Mouse (Mus musculus) C2C12 (cell line): ENCODE data around the gene Pkd2.

Experiments
- CEBPB ChIP-seq: IDR thresholded peaks from one replicate; pipeline ENCODE4 v1.6.1; 2011; ENCODE audit warnings: low read depth, mild to moderate bottlenecking, control low read depth, moderate library complexity
- CTCF ChIP-seq: IDR thresholded peaks from one replicate; pipeline ENCODE4 v1.5.1; 2011; ENCODE audit not compliant: control insufficient read depth, insufficient read depth, insufficient read length
- FOSL1 ChIP-seq: IDR thresholded peaks from one replicate; pipeline ENCODE4 v1.8.0; 2011; ENCODE audit warnings: mild to moderate bottlenecking, low read length; ENCODE audit not compliant: poor library complexity, insufficient read depth, severe bottlenecking
- MAX ChIP-seq: IDR thresholded peaks from one replicate; pipeline ENCODE4 v1.6.1; 2011; ENCODE audit warnings: mild to moderate bottlenecking, control low read depth
- MYOD1 ChIP-seq: IDR thresholded peaks from one replicate; pipeline ENCODE4 v1.6.1; 2011; ENCODE audit warnings: low read depth; ENCODE audit not compliant: control insufficient read depth, insufficient read length
- MYOG ChIP-seq: IDR thresholded peaks from one replicate; pipeline ENCODE4 v1.6.1; 2011; ENCODE audit not compliant: control insufficient read depth, insufficient read length; ENCODE audit errors: extremely low read depth
- USF1 ChIP-seq: IDR thresholded peaks from one replicate; pipeline ENCODE4 v1.6.1; 2011; ENCODE audit warnings: low read depth, mild to moderate bottlenecking, control low read depth, moderate library complexity

DNA sequence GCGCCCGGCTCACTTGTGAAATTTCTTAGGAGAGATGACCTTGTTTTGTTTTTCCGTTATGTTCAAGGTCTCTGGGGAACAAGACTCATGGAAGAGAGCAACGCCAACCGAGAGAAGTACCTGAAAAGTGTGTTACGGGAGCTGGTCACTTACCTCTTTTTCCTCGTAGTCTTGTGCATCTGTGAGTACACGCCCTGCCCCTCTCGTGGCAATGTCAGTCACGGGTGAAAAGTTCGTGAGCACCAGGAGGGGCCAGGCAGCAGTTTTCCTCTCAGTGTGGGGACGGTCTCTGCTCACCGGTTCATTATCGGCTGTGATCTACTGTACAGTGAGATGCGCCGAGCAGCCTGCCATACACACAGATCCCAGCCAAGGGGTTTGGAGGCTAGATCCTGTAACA lies 7.6 kb downstream of the Pkd2 start:
- TF ChIP-seq CTCF, result no peak
- no peak for TF ChIP-seq MYOD1
- no peak for TF ChIP-seq USF1
- no peak for TF ChIP-seq MYOG
- TF ChIP-seq CEBPB, result no peak
- no peak for TF ChIP-seq MAX
- no peak for TF ChIP-seq FOSL1
